In the genomic region with DNA sequence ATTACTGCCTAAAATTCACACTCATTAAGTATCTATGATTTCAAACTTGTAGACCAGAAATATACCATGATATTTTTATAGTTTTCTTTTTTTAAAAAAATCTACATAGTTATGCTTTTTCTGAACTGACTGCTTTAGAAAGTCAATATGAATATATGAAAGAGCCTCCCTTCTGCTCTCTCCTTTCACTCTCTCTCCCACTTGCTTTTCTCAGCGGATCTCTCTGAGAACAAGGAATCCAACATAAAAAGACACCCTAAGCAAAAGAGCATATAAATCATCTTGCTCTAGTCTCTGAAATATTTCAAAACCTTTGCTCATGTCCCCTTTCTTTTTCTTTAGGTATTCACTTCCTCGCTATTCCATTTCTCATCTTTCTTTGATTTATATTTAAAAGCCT, we compare ENCODE assay signal across 28 mouse cellular contexts.
"Had no signal": no experiment of that assay in that cellular context is flagged by ENCODE, and none has a peak within 500 bp of the region (broad histone marks: within the 10 kb centered on the region; RNA-seq: fewer than 3 reads in every experiment).

No protein-coding gene starts in this region.

- H3K36me3 ChIP-seq: embryonic facial prominence, embryonic 10.5 days; embryonic facial prominence, embryonic 12.5 days; embryonic facial prominence, embryonic 13.5 days; embryonic facial prominence, embryonic 15.5 days; forebrain, embryonic 10.5 days; forebrain, embryonic 12.5 days; forebrain, embryonic 15.5 days; heart, embryonic 10.5 days had no signal

- ATAC-seq: forebrain, embryonic 13.5 days; forebrain, embryonic 14.5 days; forebrain, embryonic 15.5 days; forebrain, embryonic 16.5 days; forebrain, postnatal 0 days had no signal

- H3K27ac ChIP-seq: embryonic facial prominence, embryonic 10.5 days; embryonic facial prominence, embryonic 12.5 days; embryonic facial prominence, embryonic 13.5 days; embryonic facial prominence, embryonic 15.5 days; forebrain, embryonic 10.5 days; forebrain, embryonic 12.5 days; forebrain, embryonic 13.5 days; forebrain, embryonic 15.5 days; gastrocnemius, adult 2 months; heart, adult 2 months; heart, embryonic 10.5 days had no signal

- H3K4me1 ChIP-seq: embryonic facial prominence, embryonic 10.5 days; embryonic facial prominence, embryonic 12.5 days; embryonic facial prominence, embryonic 13.5 days; embryonic facial prominence, embryonic 15.5 days; forebrain, embryonic 10.5 days; forebrain, embryonic 12.5 days; forebrain, embryonic 13.5 days; forebrain, embryonic 15.5 days; heart, embryonic 10.5 days had no signal

- DNase-seq: cerebellum, adult 9-10 months; cerebellum, adult 9-11 months; cerebellum, postnatal 10 days; cerebellum, postnatal 14 days; cerebellum, postnatal 25 days; cerebellum, postnatal 36 days; embryo, embryonic 11 days; forebrain, postnatal 0 days; gastrocnemius, adult 2 months; gastrocnemius, postnatal 10 days; gastrocnemius, postnatal 14 days; gastrocnemius, postnatal 25 days; gastrocnemius, postnatal 36 days; heart, adult 11 months; heart, adult 18-20 months; heart, adult 2 months had no signal

- H3K9me3 ChIP-seq: embryonic facial prominence, embryonic 10.5 days; embryonic facial prominence, embryonic 12.5 days; embryonic facial prominence, embryonic 13.5 days; embryonic facial prominence, embryonic 15.5 days; forebrain, embryonic 10.5 days; forebrain, embryonic 12.5 days; forebrain, embryonic 13.5 days; forebrain, embryonic 15.5 days; heart, embryonic 10.5 days had no signal

- H3K27me3 ChIP-seq: embryonic facial prominence, embryonic 12.5 days; embryonic facial prominence, embryonic 13.5 days; embryonic facial prominence, embryonic 15.5 days; forebrain, embryonic 12.5 days; forebrain, embryonic 13.5 days; forebrain, embryonic 15.5 days had no signal

- H3K4me3 ChIP-seq: embryonic facial prominence, embryonic 10.5 days; embryonic facial prominence, embryonic 12.5 days; embryonic facial prominence, embryonic 13.5 days; embryonic facial prominence, embryonic 15.5 days; erythroblast, embryonic 14.5 days; forebrain, embryonic 10.5 days; forebrain, embryonic 12.5 days; forebrain, embryonic 13.5 days; forebrain, embryonic 15.5 days; gastrocnemius, adult 2 months; heart, adult 2 months; heart, embryonic 10.5 days had no signal
